Mouse (Mus musculus) spleen, postnatal 4 days (tissue): ENCODE measurements around the gene Gm11444.
A peak's percentile ranks its signal among the peaks of the same experiment; 100 is the strongest.

Source experiments
- DNase-seq, 2 experiments: peaks; one replicate each; pipeline ENCODE4 v3.0.0; 2022; ENCODE audit warnings: low spot score in 2 of 2

The Gm11444 gene

GRCm38 (mm10) chr11:85835753-85836522, 14.2 kb downstream of the Gm11444 start:
- no peak for DNase-seq

DNA sequence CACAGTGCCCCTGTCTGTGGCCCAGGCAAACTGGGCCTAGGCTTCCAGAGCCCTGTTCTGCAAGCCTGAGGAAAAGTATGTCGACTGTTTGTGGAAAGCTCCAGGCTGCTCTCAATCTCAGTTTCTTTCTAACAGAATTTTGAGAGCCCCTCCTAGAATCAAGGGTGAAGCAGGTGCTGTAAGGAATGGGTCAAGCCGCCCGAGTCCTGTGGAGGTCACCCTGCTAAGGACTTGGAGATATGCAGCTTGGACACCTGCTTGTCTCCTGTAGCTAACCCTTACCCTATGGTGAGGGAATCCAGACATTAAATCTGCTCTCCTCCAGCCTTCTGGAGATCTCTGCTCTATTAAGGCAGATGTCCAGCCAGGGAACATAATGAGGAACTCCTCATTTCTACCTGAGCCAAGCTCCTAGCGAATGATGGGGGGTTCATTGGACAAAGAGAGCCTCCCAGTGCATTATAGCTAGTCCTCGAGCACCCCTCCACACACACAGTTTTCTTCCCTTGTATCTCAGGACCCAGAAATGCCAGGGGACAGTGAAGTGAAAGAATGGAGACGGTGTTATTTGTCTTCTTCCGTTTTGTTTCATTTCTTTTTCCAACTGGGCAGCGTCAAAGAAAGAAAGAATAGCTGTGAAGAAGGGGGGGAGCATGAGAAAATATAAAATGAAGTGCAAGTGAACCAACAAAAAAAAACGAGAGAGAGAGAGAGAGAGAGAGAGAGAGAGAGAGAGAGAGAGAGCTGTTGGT, 15.0 kb downstream of the Gm11444 start:
- no peak for DNase-seq

DNA sequence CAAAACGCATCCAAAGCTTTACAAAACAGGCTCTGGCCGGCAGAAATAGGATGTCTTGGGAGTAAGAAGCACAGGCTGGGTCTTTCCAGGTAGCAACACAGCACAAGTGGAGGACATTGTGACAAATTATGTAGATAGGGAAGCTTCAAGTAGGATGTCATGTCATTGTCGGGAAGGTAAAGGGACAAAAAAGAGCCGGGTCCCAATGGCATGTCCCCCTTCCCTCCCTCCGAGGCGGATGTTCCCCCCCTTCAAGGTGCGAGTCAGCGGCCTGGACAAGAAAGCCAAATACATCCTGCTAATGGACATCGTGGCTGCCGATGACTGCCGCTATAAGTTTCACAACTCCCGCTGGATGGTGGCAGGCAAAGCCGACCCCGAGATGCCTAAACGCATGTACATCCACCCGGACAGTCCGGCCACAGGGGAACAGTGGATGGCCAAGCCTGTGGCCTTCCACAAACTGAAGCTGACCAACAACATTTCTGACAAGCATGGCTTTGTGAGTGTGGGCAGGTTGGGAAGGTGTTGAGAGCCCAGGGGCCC, 15.7 kb downstream of the Gm11444 start:
- no peak for DNase-seq

DNA sequence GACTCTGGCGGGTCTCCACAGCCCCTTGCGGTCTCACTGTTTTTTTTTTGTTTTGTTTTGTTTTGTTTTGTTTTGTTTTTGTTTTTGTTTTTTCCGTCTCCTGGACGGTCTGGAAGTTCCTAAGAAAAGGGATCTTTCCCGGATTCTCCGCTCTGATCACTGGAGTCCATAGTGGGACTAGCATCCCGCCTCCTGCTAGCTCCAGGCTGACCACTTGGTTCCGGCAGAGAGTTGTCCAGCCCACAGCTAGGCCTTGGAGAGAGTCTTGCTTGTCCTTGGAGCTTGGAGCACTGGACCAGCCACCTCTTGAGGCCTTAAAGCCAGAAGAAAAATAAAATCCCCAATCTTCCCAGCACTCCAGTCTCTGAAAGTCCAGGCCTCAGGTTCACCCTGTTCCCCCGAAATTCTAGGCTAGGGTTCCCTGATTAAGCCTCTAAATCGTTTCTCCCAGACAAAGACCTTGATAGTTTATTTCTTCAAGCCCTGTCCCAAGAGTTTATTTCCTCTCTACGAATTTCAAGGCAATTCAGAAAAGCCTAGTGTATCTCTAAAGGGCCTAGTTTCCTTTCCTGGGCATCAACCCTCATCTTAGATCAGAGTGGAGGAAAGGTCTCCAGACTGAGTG, 16.3 kb downstream of the Gm11444 start:
- DNase-seq: no peak

DNA sequence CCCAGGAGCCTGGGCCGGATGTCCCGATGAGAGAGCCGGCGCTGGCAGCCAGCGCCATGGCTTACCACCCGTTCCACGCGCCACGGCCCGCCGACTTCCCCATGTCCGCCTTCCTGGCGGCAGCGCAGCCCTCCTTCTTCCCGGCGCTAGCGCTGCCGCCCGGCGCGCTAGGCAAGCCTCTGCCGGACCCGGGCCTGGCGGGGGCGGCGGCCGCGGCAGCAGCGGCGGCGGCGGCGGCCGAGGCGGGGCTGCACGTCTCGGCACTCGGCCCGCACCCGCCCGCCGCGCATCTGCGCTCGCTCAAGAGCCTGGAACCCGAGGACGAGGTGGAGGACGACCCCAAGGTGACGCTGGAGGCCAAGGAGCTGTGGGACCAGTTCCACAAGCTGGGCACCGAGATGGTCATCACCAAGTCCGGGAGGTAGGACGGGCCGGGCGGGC, 17.0 kb downstream of the Gm11444 start:
- no peak for DNase-seq

DNA sequence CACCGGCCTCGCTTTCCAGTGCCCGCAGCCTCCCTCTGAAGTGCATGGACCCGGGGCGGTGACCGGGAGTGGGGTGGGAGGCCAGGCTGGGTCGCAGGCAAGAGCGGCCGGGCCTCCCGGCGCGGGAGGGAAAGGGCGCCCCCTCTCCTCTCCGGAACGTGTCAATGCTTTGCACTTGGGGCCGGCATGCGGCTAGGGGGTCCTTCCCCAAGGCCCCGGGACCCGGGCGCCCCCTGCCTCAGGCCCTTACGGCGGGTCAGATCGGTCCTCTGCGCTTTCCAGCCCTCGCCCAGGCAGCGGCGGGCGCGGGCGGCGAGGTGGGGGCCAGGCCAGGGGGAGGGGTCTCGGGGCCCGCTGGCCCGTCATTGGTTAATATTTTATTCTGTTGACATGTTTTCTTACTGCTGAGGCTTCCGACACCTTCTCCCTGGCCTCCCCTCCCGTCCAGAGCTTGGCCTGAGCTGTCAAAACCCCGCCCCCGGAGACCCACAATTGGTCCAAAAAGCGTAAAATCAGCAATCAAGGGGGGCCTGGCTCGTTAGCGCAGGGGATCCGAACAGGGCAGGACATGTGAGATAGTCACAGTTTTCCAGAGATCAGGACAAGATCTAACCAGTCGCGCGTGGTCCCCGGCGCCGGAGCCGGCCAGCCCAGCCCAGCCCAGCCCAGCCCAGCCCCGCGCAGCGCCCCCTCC, 17.8 kb downstream of the Gm11444 start, which contains the start of gene Tbx2:
Gene Tbx2, plus strand, starts transcription at position 321 of the 694 bp plus-strand sequence.
- no peak for DNase-seq

- no peak for DNase-seq
Observed at GRCm38 (mm10) chr11:85831656-85832230, 18.4 kb downstream of the Gm11444 start.

DNA sequence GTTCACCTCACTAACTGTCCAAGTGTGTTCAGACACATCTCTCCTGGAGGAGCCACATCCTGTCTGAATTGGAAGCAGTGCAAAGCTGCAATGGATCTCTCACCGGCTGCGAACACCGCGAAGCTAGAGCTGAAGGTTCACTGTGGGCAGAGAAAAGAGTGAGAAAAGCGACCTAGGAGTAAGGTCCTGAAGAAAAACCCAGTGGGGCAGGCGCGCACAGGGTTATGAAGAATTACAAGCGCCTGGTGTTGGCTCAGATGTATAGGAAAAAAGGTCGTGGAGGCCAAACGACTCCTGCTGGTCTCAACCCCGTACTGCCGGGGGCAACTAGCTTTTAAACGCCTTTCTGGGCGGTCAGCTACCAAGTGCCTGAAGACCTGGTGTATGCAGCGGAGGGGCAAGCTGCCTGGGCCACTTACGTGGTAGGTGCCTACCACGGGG, 19.2 kb downstream of the Gm11444 start:
- DNase-seq: no peak

DNA sequence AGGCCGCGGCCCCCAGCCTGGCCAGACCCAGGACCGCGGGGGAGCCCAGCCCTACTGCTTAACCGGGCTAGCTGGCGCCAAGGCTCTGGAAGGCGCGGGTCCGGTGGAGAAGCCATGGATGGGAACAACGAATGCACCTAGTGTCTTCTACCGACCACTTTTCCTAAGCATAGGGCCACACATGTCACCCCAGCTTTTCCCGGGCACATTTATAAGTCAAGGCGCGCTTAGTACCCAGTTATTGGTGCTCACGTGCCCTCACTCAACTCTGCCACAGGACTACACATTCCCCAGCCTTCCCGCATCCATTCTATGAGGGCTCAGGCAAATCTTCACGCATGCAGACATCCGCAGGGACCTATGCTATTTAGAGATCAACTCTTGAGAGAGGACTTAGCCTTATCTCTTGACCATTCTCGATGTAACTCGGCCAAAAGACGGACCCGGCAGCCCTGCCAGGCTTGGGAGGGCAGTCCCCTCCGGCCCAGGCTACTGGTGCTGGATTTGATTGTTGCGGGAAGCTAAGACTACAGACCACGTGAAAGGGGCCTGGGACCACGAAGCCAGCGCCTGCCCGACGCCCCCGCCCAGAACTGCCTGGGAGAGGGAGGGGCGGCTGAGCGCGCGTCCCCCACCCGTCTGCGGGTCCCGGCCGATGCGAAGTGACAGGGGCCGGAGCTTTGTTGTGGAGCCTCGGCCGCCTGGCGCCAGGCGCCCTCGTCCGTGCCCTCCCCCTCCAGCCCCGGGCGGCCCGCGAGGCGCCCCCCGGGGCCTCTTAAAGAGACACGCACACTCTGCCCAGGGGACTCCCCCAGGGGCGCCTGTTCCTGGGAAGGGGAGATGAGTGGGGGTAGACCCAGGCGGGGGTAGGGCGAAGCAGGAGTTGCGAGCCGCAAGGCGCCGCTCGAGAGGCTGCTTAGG, 20.4 kb downstream of the Gm11444 start:
- DNase-seq: no peak

DNA sequence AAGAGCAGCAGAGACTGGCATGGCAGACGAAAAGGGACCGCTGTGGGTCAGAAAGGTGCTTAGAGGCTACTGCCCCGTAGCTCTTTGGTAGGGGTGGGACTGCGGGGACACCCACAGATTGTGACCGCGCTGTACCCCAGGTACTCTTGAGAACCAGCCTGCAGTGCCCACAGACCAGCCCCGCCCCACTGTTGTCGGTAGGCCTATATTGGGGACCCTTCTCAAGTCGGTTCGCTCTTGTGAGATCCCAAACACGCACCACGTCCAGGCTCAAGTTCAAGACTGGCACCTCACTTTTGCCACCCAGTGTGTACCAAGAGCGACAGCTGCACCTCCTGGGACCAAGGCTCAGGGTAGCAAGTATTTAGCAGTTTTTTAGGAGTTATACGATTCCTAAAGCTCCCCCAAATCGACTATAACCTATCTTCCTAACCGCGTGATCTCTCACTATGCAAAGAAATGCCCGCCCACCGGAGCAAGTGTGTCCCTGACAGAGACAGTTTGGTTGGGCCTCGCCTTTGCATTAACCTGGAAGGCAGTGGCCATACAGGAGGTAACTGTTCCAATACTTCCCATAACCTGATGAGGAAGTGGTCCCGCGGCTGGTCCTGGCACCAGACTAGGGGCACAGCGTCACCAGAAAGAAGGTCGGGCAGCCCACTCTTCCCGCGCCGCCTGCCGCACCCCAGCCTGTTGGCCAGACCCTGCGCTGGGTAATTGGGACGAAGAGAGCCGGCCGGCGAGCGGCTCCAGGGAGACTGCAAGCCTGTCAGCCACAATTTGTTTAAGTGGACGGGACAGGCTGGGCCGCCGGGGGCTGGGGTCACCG, 21.2 kb downstream of the Gm11444 start:
- no peak for DNase-seq

DNA sequence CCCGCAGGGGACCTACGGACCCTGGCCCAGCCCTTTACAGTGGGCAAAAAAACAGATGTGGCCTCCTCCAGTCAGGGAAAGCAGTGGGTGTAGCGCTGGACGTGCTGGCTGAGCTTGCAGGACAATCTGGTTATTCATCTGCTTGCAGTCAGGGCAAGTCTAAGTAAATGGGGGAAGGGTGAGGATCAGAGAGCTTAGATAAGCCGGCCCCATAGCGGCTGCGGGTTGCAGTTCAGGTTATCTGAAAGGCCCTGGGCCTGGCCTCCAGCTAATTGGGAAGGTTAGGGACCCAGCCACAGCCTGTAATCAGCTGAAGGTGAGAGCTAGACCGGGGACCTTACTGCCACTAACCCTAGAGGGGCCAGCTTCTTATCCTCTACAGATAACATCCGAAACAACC, 22.8 kb downstream of the Gm11444 start:
- DNase-seq: no peak

- no peak for DNase-seq
Observed at GRCm38 (mm10) chr11:85825823-85826222, 24.3 kb downstream of the Gm11444 start.

GRCm38 (mm10) chr11:85825031-85825430, 25.1 kb downstream of the Gm11444 start:
- no peak for DNase-seq

DNA sequence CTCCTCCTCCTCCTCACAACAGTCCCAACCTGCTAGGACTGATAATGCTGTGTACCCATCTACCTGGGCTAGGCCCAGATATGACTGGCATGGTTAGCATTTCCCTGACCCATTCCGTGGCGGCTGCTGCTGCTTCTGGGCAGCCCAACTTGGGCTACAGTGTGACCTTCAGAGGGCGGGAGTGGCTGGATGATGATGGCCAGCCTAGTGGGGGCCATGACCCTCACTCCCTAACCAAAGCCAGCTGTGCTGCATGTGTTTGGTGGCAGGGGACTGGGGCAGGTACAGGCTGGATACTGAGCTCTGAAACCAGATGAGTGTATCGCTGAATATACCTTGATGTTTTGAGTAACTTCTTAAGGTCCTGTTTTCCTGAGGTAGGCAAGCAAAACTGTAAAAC, 26.3 kb downstream of the Gm11444 start:
- DNase-seq: no peak

- DNase-seq: peak; percentile 86 to 96
Observed at GRCm38 (mm10) chr11:85823181-85823580, 27.0 kb downstream of the Gm11444 start.

GRCm38 (mm10) chr11:85821659-85822058, 28.5 kb downstream of the Gm11444 start:
- DNase-seq: no peak

GRCm38 (mm10) chr11:85820959-85821358, 29.2 kb downstream of the Gm11444 start:
- DNase-seq: no peak

DNA sequence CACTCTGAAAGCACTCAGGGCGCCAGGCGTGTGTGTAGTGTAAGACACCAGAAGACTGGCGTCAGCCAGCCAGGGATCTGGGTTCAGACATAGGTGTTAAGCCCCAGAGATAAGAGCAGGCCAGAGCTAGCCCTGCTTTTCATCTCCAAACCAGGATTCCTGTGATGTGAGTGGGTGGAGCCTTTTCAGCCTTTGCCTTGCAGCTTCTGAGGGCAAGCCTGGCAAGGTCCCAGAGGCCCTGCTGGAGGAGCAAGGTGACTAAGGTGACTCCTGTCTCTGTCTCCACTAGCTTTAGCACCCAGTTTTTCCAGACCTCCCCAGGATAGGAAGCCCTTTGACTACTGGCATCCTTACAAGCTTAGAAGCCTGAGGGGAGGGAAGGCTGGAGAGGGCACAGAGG, 31.7 kb downstream of the Gm11444 start:
- DNase-seq: no peak

- no peak for DNase-seq
Observed at GRCm38 (mm10) chr11:85816471-85816870, 33.7 kb downstream of the Gm11444 start.
